Mouse (Mus musculus) heart, postnatal 14 days (tissue): ENCODE data around the gene Dnlz. TPM values are rescaled to one million over a fixed set of nuclear protein-coding genes. Genes with fewer than 3 reads are reported as not detected.
A peak's percentile ranks its signal among the peaks of the same experiment; 100 is the strongest.
"Not testable (repeated sequence)": the region's sequence is repeated elsewhere in the genome, so short reads cannot be mapped to it uniquely, and the experiment has no call there.

Experiments
- DNase-seq, 2 experiments: peaks; one replicate each; pipeline ENCODE4 v3.0.0; 2021 to 2022
- intact Hi-C: fragments of 180-260 bp; cut with DNase I; formaldehyde crosslinking; loops from one replicate; pipeline ENCODE4 v1.15.1; 2025
- long read RNA-seq, 2 experiments: library from polyadenylated mRNA; stranded (forward); transcript quantifications; one replicate each; pipeline ENCODE4 v2.0.0; 2021
- total RNA-seq, 2 experiments: library from RNA; stranded (reverse); gene quantifications; 2 replicates each; pipeline ENCODE4 v1.2.3; 2021

Gene Dnlz
- total RNA-seq: 10 to 100 TPM; 15.5 to 16.3 TPM
- long read RNA-seq, experiment 1, transcript Dnlz-202 (2 exons, 2,766 nt): minor isoform, 9 of 82 reads
- long read RNA-seq, experiment 1, transcript Dnlz-201 (3 exons, 2,916 nt): major isoform, 54 of 82 reads
- long read RNA-seq, experiment 1, partial matches to known transcripts: 4 of 82 reads
- long read RNA-seq, experiment 1, other reads (novel, unspliced or antisense): 15 of 82 reads
- long read RNA-seq, experiment 2, transcript Dnlz-201 (3 exons, 2,916 nt): major isoform, 62 of 91 reads
- long read RNA-seq, experiment 2, transcript Dnlz-202 (2 exons, 2,766 nt): minor isoform, 8 of 91 reads
- long read RNA-seq, experiment 2, partial matches to known transcripts: 5 of 91 reads
- long read RNA-seq, experiment 2, other reads (novel, unspliced or antisense): 16 of 91 reads

- intact Hi-C loops: loop anchor here (1.0 to 5.0 kb wide), 5 partner anchors 26 to 56 kb away; partner anchors contain the start of genes Entr1, Gpsm1, Inpp5e and Pmpca
- DNase-seq: peak; percentile 94 to 95
Measured at GRCm38 (mm10) chr2:26351358-26352290, at the start of gene Dnlz. Gene Dnlz (minus strand): TSS chr2:26352110.

GRCm38 (mm10) chr2:26401023-26401422 lies 49.1 kb upstream of the Dnlz start:
- no peak for DNase-seq
- intact Hi-C loops: no loop called here

GRCm38 (mm10) chr2:26400296-26400695 lies 48.4 kb upstream of the Dnlz start:
- intact Hi-C loops: no loop called here
- DNase-seq: no peak

GRCm38 (mm10) chr2:26399647-26400046 lies 47.7 kb upstream of the Dnlz start:
- intact Hi-C loops: no loop called here

GRCm38 (mm10) chr2:26398978-26399377 lies 47.1 kb upstream of the Dnlz start:
- DNase-seq: peak in 1 of 2 experiments; percentile 19
- intact Hi-C loops: no loop called here

More at GRCm38 (mm10) chr2:26399647-26400046, 47.7 kb upstream of the Dnlz start:
- peak; percentile 42 to 63 for DNase-seq

- DNase-seq: no peak
- intact Hi-C loops: no loop called here
Measured at GRCm38 (mm10) chr2:26391617-26392016, 39.7 kb upstream of the Dnlz start.

GRCm38 (mm10) chr2:26390954-26391353 lies 39.0 kb upstream of the Dnlz start:
- DNase-seq: no peak
- intact Hi-C loops: no loop called here

- intact Hi-C loops: loop anchor here (2.0 kb wide), 1 partner anchor 36 kb away; the partner anchor contains the start of gene Dnlz
- DNase-seq: peak; percentile 91 to 95
Measured at GRCm38 (mm10) chr2:26389154-26389690, 37.3 kb upstream of the Dnlz start, which contains the start of the genes Entr1 and Pmpca. Gene Entr1 (minus strand): TSS chr2:26389316. Gene Pmpca (plus strand): TSS chr2:26389339.

GRCm38 (mm10) chr2:26388682-26389153 lies 36.8 kb upstream of the Dnlz start:
- intact Hi-C loops: loop anchor here (2.0 kb wide), 1 partner anchor 36 kb away; the partner anchor contains the start of gene Dnlz
- no peak for DNase-seq

GRCm38 (mm10) chr2:26387713-26388112 lies 35.8 kb upstream of the Dnlz start:
- intact Hi-C loops: loop anchor here (2.0 kb wide), 1 partner anchor 35 kb away; the partner anchor contains the start of gene Dnlz
- DNase-seq: no peak

- intact Hi-C loops, DNase-seq: not testable (repeated sequence)
Measured at GRCm38 (mm10) chr2:26380871-26381270, 29.0 kb upstream of the Dnlz start.

GRCm38 (mm10) chr2:26380131-26380771 lies 28.3 kb upstream of the Dnlz start, which contains the start of gene Snapc4:
Gene Snapc4 (minus strand): TSS chr2:26380653.
- intact Hi-C loops: no loop called here

GRCm38 (mm10) chr2:26372396-26372795 lies 20.5 kb upstream of the Dnlz start:
- intact Hi-C loops: no loop called here
- DNase-seq: no peak

More at GRCm38 (mm10) chr2:26380131-26380771, 28.3 kb upstream of the Dnlz start, which contains the start of gene Snapc4:
- DNase-seq: peak; percentile 79 to 85

GRCm38 (mm10) chr2:26368572-26368971 lies 16.7 kb upstream of the Dnlz start:
- peak; percentile 57 to 74 for DNase-seq
- intact Hi-C loops: no loop called here

- intact Hi-C loops: no loop called here
- no peak for DNase-seq
Measured at GRCm38 (mm10) chr2:26367911-26368310, 16.0 kb upstream of the Dnlz start.

GRCm38 (mm10) chr2:26364738-26365465 lies 13.0 kb upstream of the Dnlz start:
- intact Hi-C loops: no loop called here
- peak; percentile 86 to 88 for DNase-seq

- intact Hi-C loops: no loop called here
- no peak for DNase-seq
Measured at GRCm38 (mm10) chr2:26363481-26363880, 11.6 kb upstream of the Dnlz start.

GRCm38 (mm10) chr2:26362991-26363390 lies 11.1 kb upstream of the Dnlz start:
- no peak for DNase-seq
- intact Hi-C loops: no loop called here

- intact Hi-C loops: no loop called here
- no peak for DNase-seq
Measured at GRCm38 (mm10) chr2:26360772-26361171, 8.9 kb upstream of the Dnlz start, which contains the start of gene Card9. Gene Card9 (minus strand): TSS chr2:26360918.
